Comparison of ENCODE assay signal across 8 mouse cellular contexts in genomic region chr8:3221047-3221959, GRCm38 (mm10). TPM values are rescaled to one million over a fixed set of nuclear protein-coding genes. Genes with fewer than 3 reads are reported as not detected.
DNase-seq lines count a peak whose midpoint lies in the region; ATAC-seq and TF ChIP-seq lines count a peak whose summit lies in the region.

No protein-coding gene starts in this region.

- H3K4me1 ChIP-seq in hindbrain, postnatal 0 days (ENCODE audit: insufficient read depth, low read length), result peaks cover 2% of the 10 kb centered on the region; the same call in 1 of the 2 replicates

- no peaks in the 10 kb centered on the region for H3K27me3 ChIP-seq in hindbrain, postnatal 0 days (ENCODE audit: insufficient read depth, low read length)

- 1% methylated on average over 43 of the region's 43 CpGs for WGBS in hindbrain, postnatal 0 days

- H3K4me2 ChIP-seq in hindbrain, postnatal 0 days (ENCODE audit: low read depth, low read length), result peak overlapping the region; percentile 81

- H3K4me3 ChIP-seq in gastrocnemius, adult 2 months, result peak overlapping the region; percentile 84
- peak overlapping the region; percentile 57 for H3K4me3 ChIP-seq in hindbrain, postnatal 0 days (ENCODE audit: low read length)

- H3K9me3 ChIP-seq in hindbrain, postnatal 0 days (ENCODE audit: low read length), result no peaks in the 10 kb centered on the region

- ATAC-seq in activated CD4-positive, CD25-positive, alpha-beta regulatory T cell, adult 4 months, result peak; percentile 95
- ATAC-seq in common myeloid progenitor, adult 5-6 weeks (replicated peaks; ENCODE audit: low read depth, poor library complexity, severe bottlenecking), result peak; percentile 92
- ATAC-seq in hindbrain, postnatal 0 days, result peak; percentile 99

- DNase-seq in gastrocnemius, adult 2 months, result peak; percentile 95
- DNase-seq in hindbrain, postnatal 0 days (ENCODE audit: low spot score), result peak; percentile 97
- DNase-seq in left cerebral cortex, adult 18-20 months (ENCODE audit: low spot score in 2 of 2), result peak; percentile 85 to 88
- DNase-seq in lung, postnatal 4 days, result peak; percentile 93 to 96
- DNase-seq in retina, postnatal 1 day, result peak; percentile 96
- DNase-seq in thymus, postnatal 4 days, result peak; percentile 95

- intact Hi-C loops in gastrocnemius, adult 2 months (cut with DNase I), result loop anchor here (1.0 to 5.0 kb wide), 2 partner anchors 34 to 58 kb away; partner anchors contain the start of gene Insr

- peak overlapping the region; percentile 87 for H3K27ac ChIP-seq in gastrocnemius, adult 2 months
- peak overlapping the region; percentile 93 for H3K27ac ChIP-seq in hindbrain, postnatal 0 days

- peak overlapping the region; percentile 60 for H3K9ac ChIP-seq in hindbrain, postnatal 0 days (replicated peaks; ENCODE audit: low read length)

- TF ChIP-seq CTCF in gastrocnemius, adult 2 months (IDR thresholded peaks at IDR 0.05), result peak; percentile 36; the same call in 1 of the 2 replicates
- peak; percentile 41 for TF ChIP-seq CTCF in hindbrain, postnatal 0 days (IDR thresholded peaks at IDR 0.05; ENCODE audit: low read depth)

- no peaks in the 10 kb centered on the region for H3K36me3 ChIP-seq in hindbrain, postnatal 0 days (ENCODE audit: insufficient read depth, low read length)

RNA-seq across cellular contexts. Expression of gene Insr, which starts 58.1 kb away (rescaled TPM):
- 1 to 10 TPM; 5.9 to 7.4 TPM for polyA plus RNA-seq in activated CD4-positive, CD25-positive, alpha-beta regulatory T cell, adult 4 months (2017; shearing (Covaris generic))
- total RNA-seq in common myeloid progenitor, adult 5-6 weeks (2017), result 11.4 and 14.8 TPM in 2 replicates
- 10 to 100 TPM; 54.4 to 63.5 TPM for total RNA-seq in gastrocnemius, adult 2 months (2021)
- 46.9 and 69.9 TPM in 2 replicates for total RNA-seq in hindbrain, postnatal 0 days (2014; rRNA removed)
- polyA plus RNA-seq in hindbrain, postnatal 0 days (2015; fragmentation: Nextera tagmentation; extraction: Ambion mirVana), result 31.1 and 34.0 TPM in 2 replicates
- total RNA-seq in left cerebral cortex, adult 18-20 months (2021), result 10 to 100 TPM; 41.3 to 41.5 TPM

Comparison
In these comparisons a context has a peak if more than half of its experiments do, and no peak if none do; other contexts are left out.
1. Peak in every context shown above with its lines: DNase-seq, ATAC-seq, H3K4me3 ChIP-seq and H3K27ac ChIP-seq.